8 mouse cellular contexts compared by ENCODE assay signal in the genomic region with DNA sequence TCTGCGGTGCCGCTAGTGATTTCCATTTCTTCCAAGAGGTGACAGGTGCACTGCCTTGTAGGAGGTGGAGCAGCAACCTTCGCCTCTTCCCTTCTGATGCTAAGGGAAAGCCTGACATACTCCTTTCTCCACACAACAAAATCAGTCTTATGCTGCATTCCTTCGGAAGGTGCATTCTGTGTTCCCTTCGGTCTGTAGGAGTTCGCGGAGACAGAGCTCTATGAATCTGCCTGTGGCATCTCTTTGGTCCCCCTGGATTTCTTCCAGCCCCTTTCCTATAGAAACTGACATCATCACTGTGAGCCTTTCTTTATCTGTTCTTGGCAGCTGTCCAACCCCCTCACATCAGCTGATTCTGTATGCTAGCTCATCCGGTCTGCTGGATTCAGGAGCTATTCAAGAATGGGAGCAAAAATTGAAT.
DNase-seq lines count a peak whose midpoint lies in the region; ATAC-seq and TF ChIP-seq lines count a peak whose summit lies in the region.

No protein-coding gene starts in this region.

- H3K79me2 ChIP-seq in heart, adult 2 months (replicated peaks; ENCODE audit: control insufficient read depth, insufficient read depth, low read length): no peaks in the 10 kb centered on the region

- H3K36me3 ChIP-seq in heart, embryonic 10.5 days: no peaks in the 10 kb centered on the region
- no peaks in the 10 kb centered on the region for H3K36me3 ChIP-seq in heart, adult 2 months (ENCODE audit: control insufficient read depth, insufficient read depth, low read length)
- no peaks in the 10 kb centered on the region for H3K36me3 ChIP-seq in forebrain, embryonic 11.5 days (ENCODE audit: control insufficient read depth, insufficient read depth, low read length)

- ATAC-seq in forebrain, embryonic 11.5 days (replicated peaks; ENCODE audit: low FRiP score): peak; percentile 83

- H3K27ac ChIP-seq in heart, embryonic 10.5 days: no peak overlapping the region
- H3K27ac ChIP-seq in heart, adult 2 months: no peak overlapping the region
- no peak overlapping the region for H3K27ac ChIP-seq in forebrain, embryonic 11.5 days (ENCODE audit: low read depth, low read length)

- H3K4me2 ChIP-seq in forebrain, embryonic 11.5 days (ENCODE audit: low read depth, low read length, severe bottlenecking): peak overlapping the region; percentile 19; the same call in 1 of the 2 replicates

- DNase-seq in heart, embryonic 10.5 days (ENCODE audit: low spot score): peak; percentile 83
- DNase-seq in heart, adult 2 months: no peak
- DNase-seq in ZHBTc4 (ENCODE audit: low read depth, low spot score): peak; percentile 54
- DNase-seq in forebrain, embryonic 11.5 days (ENCODE audit: low spot score): peak; percentile 61
- DNase-seq in left cerebral cortex, adult 11 months (ENCODE audit: low spot score): peak; percentile 29
- peak; percentile 39 for DNase-seq in retina, adult 2 months (ENCODE audit: low read depth, low spot score)
- DNase-seq in gastrocnemius, adult 18-20 months (ENCODE audit: low spot score): no peak
- DNase-seq in adrenal gland, postnatal 25 days: no peak

- 40% methylated on average over 8 of the region's 8 CpGs for WGBS in heart, embryonic 10.5 days
- WGBS in heart, adult 2 months: 27% methylated on average over 8 of the region's 8 CpGs
- 37% methylated on average over 8 of the region's 8 CpGs for WGBS in forebrain, embryonic 11.5 days

- intact Hi-C loops in heart, adult 2 months (cut with DNase I): no loop called here

- TF ChIP-seq CTCF in heart, adult 2 months (IDR thresholded peaks at IDR 0.05): no peak

- TF ChIP-seq EP300 in heart, adult 2 months (IDR thresholded peaks at IDR 0.05; ENCODE audit: insufficient read depth, low read depth, low read length): no peak

- H3K9me3 ChIP-seq in heart, embryonic 10.5 days: no peaks in the 10 kb centered on the region
- H3K9me3 ChIP-seq in forebrain, embryonic 11.5 days (ENCODE audit: control insufficient read depth, low read length): no peaks in the 10 kb centered on the region

- H3K4me3 ChIP-seq in heart, embryonic 10.5 days: no peak overlapping the region
- H3K4me3 ChIP-seq in heart, adult 2 months: no peak overlapping the region
- no peak overlapping the region for H3K4me3 ChIP-seq in forebrain, embryonic 11.5 days (ENCODE audit: low read depth, low read length)

- 0 out of 2 replicates have a peak, but pooled peaks cover 7% of the 10 kb centered on the region for H3K4me1 ChIP-seq in heart, embryonic 10.5 days
- no peaks in the 10 kb centered on the region; the same call in 1 of the 2 replicates for H3K4me1 ChIP-seq in heart, adult 2 months (ENCODE audit: control insufficient read depth, insufficient read depth, low read length)
- peaks cover 6% of the 10 kb centered on the region; the same call in 1 of the 2 replicates for H3K4me1 ChIP-seq in forebrain, embryonic 11.5 days (replicated peaks; ENCODE audit: control insufficient read depth, insufficient read depth, low read length)

- H3K9ac ChIP-seq in heart, adult 2 months (ENCODE audit: low read depth, low read length): no peak overlapping the region
- H3K9ac ChIP-seq in forebrain, embryonic 11.5 days (ENCODE audit: low read length): no peak overlapping the region

- no peak for TF ChIP-seq POLR2A in heart, adult 2 months (IDR thresholded peaks at IDR 0.05; ENCODE audit: insufficient read depth, low read depth, low read length)

- no peaks in the 10 kb centered on the region for H3K27me3 ChIP-seq in heart, embryonic 10.5 days (ENCODE audit: insufficient read depth, poor library complexity, severe bottlenecking)
- no peaks in the 10 kb centered on the region for H3K27me3 ChIP-seq in heart, adult 2 months (ENCODE audit: control insufficient read depth, insufficient read depth, low read length)
- H3K27me3 ChIP-seq in forebrain, embryonic 11.5 days (ENCODE audit: control insufficient read depth, insufficient read depth, low read length): no peaks in the 10 kb centered on the region

Comparison
In these comparisons a context has a peak if more than half of its experiments do, and no peak if none do; other contexts are left out.
1. DNase-seq: peak in heart, embryonic 10.5 days (single experiment), ZHBTc4 (single experiment), forebrain, embryonic 11.5 days (single experiment), left cerebral cortex, adult 11 months (single experiment) and retina, adult 2 months (single experiment); none in heart, adult 2 months (0 of 2), gastrocnemius, adult 18-20 months (single experiment) and adrenal gland, postnatal 25 days (single experiment).